Mouse (Mus musculus): ENCODE measurements around the gene Thsd7a.
A peak's percentile ranks its signal among the peaks of the same experiment; 100 is the strongest.

The Thsd7a gene

GRCm38 (mm10) chr6:12748787-12749530 is at the start of gene Thsd7a:
Thsd7a (minus strand) TSS chr6:12749410.
- no peak for DNase-seq (ENCODE audit: extremely low read depth, low read depth)

GRCm38 (mm10) chr6:12787129-12787528 is 37.9 kb upstream of the Thsd7a start:
- no peak for DNase-seq (ENCODE audit: extremely low read depth, low read depth)

GRCm38 (mm10) chr6:12786378-12786982 is 37.3 kb upstream of the Thsd7a start:
- no peak for DNase-seq (ENCODE audit: extremely low read depth, low read depth)

GRCm38 (mm10) chr6:12784918-12785618 is 35.9 kb upstream of the Thsd7a start:
- DNase-seq (ENCODE audit: extremely low read depth, low read depth) = no peak

- DNase-seq (ENCODE audit: extremely low read depth, low read depth) = no peak
Measured at GRCm38 (mm10) chr6:12772799-12773198, 23.6 kb upstream of the Thsd7a start.

- DNase-seq (ENCODE audit: extremely low read depth, low read depth) = no peak
Measured at GRCm38 (mm10) chr6:12765191-12765590, 16.0 kb upstream of the Thsd7a start.

- DNase-seq (ENCODE audit: extremely low read depth, low read depth) = no peak
Measured at GRCm38 (mm10) chr6:12764606-12765005, 15.4 kb upstream of the Thsd7a start.

GRCm38 (mm10) chr6:12763816-12764215 is 14.6 kb upstream of the Thsd7a start:
- DNase-seq (ENCODE audit: extremely low read depth, low read depth) = no peak

- no peak for DNase-seq (ENCODE audit: extremely low read depth, low read depth)
Measured at GRCm38 (mm10) chr6:12759328-12760193, 10.4 kb upstream of the Thsd7a start.

- no peak for DNase-seq (ENCODE audit: extremely low read depth, low read depth)
Measured at GRCm38 (mm10) chr6:12752297-12752696, 3.1 kb upstream of the Thsd7a start.

GRCm38 (mm10) chr6:12750441-12750840 is 1.2 kb upstream of the Thsd7a start:
- DNase-seq (ENCODE audit: extremely low read depth, low read depth) = no peak

- no peak for DNase-seq (ENCODE audit: extremely low read depth, low read depth)
Measured at GRCm38 (mm10) chr6:12749531-12750210, 461 bp upstream of the Thsd7a start.

GRCm38 (mm10) chr6:12748454-12748786 is 790 bp downstream of the Thsd7a start:
- DNase-seq (ENCODE audit: extremely low read depth, low read depth) = no peak

GRCm38 (mm10) chr6:12747856-12748450 is 1.3 kb downstream of the Thsd7a start:
- DNase-seq (ENCODE audit: extremely low read depth, low read depth) = no peak

GRCm38 (mm10) chr6:12742791-12743190 is 6.4 kb downstream of the Thsd7a start:
- no peak for DNase-seq (ENCODE audit: extremely low read depth, low read depth)

GRCm38 (mm10) chr6:12733924-12734323 is 15.3 kb downstream of the Thsd7a start:
- DNase-seq (ENCODE audit: extremely low read depth, low read depth) = no peak

- no peak for DNase-seq (ENCODE audit: extremely low read depth, low read depth)
Measured at GRCm38 (mm10) chr6:12716071-12716470, 33.1 kb downstream of the Thsd7a start.

- no peak for DNase-seq (ENCODE audit: extremely low read depth, low read depth)
Measured at GRCm38 (mm10) chr6:12712581-12712980, 36.6 kb downstream of the Thsd7a start.

- peak; percentile 6 for DNase-seq (ENCODE audit: extremely low read depth, low read depth)
Measured at GRCm38 (mm10) chr6:12702925-12703324, 46.3 kb downstream of the Thsd7a start.

GRCm38 (mm10) chr6:12699089-12699488 is 50.1 kb downstream of the Thsd7a start:
- DNase-seq (ENCODE audit: extremely low read depth, low read depth) = no peak

- DNase-seq (ENCODE audit: extremely low read depth, low read depth) = no peak
Measured at GRCm38 (mm10) chr6:12693689-12694088, 55.5 kb downstream of the Thsd7a start.

Measured in MEL-GATA-1-ER (cell line).